Mouse (Mus musculus): ENCODE results near the gene Srrm1.

Srrm1 gene

DNA sequence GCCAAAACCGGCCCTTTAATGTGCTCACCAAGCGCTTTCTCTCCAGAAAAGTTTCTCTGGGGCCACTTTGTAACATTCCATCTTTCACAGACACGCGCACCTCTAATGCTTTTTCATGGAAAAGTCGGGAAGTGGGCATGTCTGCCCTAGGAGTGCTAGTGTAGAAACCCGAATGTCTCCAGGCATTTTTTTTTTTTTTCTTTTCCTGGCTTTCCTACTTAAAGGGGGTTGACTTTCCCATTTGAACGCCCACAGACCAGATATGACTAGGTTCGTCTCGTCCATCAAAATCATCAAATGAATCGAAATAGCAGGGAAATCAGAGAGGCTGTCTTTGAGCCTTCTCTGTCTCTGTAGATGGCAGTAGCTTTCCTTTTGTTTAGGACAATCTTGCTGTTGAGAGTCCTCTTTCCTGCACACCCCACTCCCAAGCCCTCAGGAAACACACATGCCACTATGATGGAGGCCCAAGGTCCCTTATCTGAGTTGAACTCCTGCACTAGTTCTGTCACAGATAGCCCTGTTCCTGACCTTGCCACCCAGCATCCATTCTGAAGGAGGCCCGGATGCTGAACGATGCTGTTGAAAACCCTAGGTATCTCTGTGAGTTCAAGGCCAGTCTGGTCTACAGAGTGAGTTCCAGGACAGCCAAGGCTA is 801 bp upstream of the Srrm1 start:
- DNase-seq = peak in 1 of 2 experiments; percentile 19

- no peak for DNase-seq
These were observed 625 bp downstream of the Srrm1 start for GRCm38 (mm10) chr4:135352326-135353065.

DNA sequence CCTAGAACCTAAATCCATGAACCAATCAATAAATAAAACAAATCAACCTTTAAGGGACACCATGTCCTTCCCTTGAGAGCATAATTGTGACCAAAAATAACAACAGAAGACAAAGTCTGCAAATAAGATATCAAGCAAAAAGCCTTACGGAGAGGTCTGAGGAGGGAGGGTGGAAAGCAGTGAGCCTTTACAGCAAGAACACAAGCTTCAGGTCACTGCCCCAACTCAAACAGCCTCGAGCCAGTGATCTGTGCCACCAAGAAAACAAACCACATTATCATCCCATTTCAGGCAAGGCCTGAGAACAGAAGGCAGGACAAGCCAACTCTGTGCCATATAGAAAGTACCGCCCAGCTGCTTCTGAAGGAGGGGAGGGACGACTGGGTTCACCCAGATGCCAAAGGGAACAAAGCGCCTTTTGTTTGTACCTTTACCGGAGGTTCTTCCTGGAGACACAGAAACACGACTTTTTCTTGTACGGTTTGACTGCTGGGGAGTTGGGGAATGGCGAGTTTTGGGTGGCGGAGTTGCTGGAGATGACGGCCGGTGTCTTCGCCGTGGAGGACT is 15.7 kb downstream of the Srrm1 start:
- no peak for DNase-seq

DNA sequence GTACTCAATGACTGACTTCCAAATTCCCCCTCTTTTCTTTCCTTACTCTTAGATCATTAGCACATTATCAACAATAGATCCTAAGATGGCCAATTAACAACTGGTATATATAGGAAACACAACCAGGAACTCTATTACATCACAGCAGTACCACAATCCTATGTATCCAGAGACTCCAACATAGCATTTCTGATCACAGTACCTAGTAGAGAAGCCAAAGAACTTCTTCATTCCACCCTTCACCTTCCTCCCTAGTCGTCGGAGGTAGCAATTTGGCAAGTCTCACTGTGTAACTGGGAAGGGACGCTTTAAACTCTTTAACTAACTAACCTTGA is 17.1 kb downstream of the Srrm1 start:
- DNase-seq = no peak

- no peak for DNase-seq
These were observed 17.6 kb downstream of the Srrm1 start for GRCm38 (mm10) chr4:135335327-135336022.

DNA sequence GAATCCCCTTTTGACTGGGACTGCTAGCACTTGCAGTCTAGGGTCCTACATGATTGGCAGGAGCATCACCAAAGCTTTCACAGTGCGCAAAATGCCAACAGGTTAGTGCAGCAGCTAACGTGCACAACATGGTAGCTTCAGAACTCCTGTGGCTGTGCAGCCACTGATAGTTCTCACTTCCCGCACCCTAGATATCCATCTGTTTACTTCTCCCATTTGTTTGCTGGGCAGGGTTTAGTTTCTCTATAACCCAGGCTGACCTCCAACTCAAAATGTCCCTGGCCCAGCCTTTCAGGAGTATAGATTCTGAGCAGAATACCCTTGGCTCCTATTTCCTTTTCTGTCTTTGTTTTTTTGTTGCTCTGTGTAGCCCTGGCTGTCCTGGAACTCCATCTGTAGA is 26.7 kb downstream of the Srrm1 start:
- DNase-seq = no peak

- DNase-seq = no peak
These were observed 27.1 kb downstream of the Srrm1 start for GRCm38 (mm10) chr4:135326046-135326445.

GRCm38 (mm10) chr4:135323021-135323420 is 30.1 kb downstream of the Srrm1 start:
- peak in 1 of 2 experiments; percentile 11 for DNase-seq

DNA sequence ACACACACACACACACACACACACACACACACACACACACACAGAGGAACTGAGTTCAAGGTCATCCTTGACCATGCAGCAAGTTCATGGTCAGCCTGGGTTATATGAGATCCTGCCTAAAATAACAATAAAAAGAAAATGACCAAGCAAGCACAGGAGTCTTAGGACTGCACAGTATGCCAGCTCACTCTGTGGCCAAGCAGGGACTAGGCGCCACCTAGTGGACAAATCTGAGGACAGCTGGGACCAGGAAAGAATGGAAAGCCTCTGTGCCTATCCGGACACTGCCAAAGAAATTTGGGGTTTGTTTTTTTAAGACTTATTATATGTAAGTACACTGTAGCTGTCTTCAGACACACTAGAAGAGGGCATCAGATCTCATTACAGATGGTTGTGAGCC is 35.2 kb downstream of the Srrm1 start:
- DNase-seq = peak; percentile 53 to 60

DNA sequence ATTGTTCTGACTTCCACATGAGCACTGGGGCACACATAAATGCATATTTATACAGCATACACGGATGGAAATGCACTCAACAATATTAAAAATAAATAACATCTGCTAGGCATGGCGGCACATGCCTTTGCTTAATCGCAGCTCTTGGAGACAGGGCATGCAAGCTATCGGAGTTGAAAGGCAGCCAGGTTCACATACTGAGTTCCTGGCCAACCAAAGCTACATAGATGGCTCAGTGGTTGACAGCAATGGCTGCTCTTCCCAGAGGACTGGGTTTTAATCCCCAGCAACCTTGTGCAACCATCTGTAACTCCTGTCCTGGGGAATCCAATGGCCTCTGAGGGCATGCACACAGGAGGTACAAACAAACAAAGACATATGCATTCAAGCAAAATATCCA is 35.6 kb downstream of the Srrm1 start:
- no peak for DNase-seq

GRCm38 (mm10) chr4:135315287-135315686 is 37.8 kb downstream of the Srrm1 start:
- no peak for DNase-seq

DNA sequence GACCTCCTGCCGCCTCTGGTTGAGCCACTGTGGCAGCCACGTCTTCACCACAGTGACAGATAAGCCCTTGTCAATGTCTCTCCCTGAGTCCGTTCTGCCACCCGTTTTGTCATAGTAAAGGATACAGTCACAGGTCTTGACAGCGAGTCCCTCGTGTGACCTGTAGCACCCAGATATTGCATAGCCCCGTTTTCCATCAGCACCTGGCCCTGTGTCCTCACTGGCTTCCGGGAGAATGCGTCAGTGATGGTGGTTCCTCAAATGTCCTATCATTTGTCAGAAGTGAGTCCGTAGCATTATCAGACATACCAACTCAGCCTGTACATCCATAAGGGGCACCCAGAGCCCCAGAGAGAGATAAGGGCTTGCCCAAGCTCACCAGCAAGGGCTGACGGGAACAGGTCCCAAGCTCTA is 38.7 kb downstream of the Srrm1 start:
- DNase-seq = no peak

DNA sequence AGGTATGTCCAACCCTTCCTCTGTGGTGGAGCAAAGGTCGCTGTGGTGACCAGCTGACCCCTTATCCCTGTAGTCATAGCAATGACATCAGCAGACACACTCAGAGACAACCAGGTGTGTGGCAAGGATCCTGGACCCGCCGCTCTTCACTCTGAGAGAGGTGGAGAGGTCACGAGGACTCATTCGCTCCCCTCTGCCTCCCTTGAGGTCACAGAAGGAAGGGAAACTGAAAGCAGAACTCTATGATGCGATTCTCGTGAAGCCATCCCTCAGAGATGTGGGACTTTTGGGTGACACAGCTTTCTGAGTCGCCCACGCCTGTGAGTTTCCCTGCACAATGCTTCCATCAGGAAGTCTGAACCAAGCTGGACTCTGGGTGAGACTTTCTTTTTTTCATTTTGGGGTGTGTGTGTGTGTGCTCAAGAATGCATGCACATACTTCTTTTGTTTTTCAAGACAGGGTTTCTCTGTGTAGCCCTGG is 39.3 kb downstream of the Srrm1 start:
- DNase-seq = no peak

- DNase-seq = no peak
These were observed 39.9 kb downstream of the Srrm1 start for GRCm38 (mm10) chr4:135313111-135313691.

GRCm38 (mm10) chr4:135312706-135313105 is 40.4 kb downstream of the Srrm1 start:
- peak; percentile 13 to 39 for DNase-seq

- DNase-seq = no peak
These were observed 42.8 kb downstream of the Srrm1 start for GRCm38 (mm10) chr4:135310371-135310770.

DNA sequence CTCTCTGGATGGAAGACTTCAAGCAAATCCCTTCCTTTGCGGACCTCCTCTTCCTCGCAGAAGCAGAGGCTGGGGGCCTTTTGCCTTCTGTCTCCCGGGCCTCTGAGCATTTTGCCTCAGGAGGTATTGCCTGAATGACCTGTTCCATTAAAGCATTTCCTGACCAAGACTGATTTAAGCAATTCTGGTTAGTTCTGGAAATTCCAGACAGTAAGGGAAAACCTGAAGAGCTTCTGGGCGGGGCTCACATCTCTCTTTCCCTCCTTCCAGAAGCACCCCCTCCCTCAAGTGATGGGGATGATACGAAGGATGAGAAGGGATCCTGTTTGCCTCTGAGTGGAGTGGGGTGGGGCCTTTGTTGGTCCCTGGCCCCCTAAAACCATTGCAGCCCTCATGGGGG is 43.4 kb downstream of the Srrm1 start:
- no peak for DNase-seq

- DNase-seq = no peak
These were observed 43.9 kb downstream of the Srrm1 start for GRCm38 (mm10) chr4:135309112-135309659.

GRCm38 (mm10) chr4:135306971-135307632 is 46.0 kb downstream of the Srrm1 start:
- no peak for DNase-seq

- DNase-seq = peak in 1 of 2 experiments; percentile 13
These were observed 46.6 kb downstream of the Srrm1 start for GRCm38 (mm10) chr4:135306533-135306932.

GRCm38 (mm10) chr4:135302261-135302660 is 50.9 kb downstream of the Srrm1 start:
- DNase-seq = no peak

DNA sequence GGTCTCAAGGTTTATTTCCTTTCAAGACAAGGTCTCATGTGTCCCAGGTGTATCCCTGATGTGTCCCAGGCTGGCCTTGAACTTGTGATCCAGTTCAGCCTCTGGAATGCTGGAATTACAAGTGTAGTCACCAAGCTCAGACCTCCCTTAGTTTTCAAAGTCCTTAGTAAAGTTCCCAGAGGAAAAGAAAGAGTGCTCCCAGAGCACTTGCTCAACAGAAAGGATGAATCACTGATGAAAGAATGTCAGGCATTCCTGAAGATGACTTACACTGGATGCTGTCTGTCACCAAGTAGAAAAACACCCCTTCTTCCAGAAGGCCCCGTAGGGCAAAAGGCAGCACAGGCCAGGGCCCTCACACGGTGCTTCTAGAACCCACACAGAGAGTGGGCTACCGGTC is 52.0 kb downstream of the Srrm1 start:
- DNase-seq = no peak
